Mouse (Mus musculus) gonadal fat pad, adult 2 months (tissue): ENCODE results near the gene Elmsan1. TPM values are rescaled to one million over a fixed set of nuclear protein-coding genes. Genes with fewer than 3 reads are reported as not detected.

Experiments
- DNase-seq: peaks from one replicate; pipeline ENCODE4 v3.0.0-alpha.2; 2012; ENCODE audit warnings: low read depth
- polyA plus RNA-seq: library from polyadenylated mRNA; depleted of rRNA; stranded (reverse); fragments of >200 nt; gene quantifications from 2 replicates; pipeline ENCODE4 v1.2.3, GENCODE M21; 2012

The Elmsan1 gene
- polyA plus RNA-seq, 1 experiment, result 11.2 TPM

DNA sequence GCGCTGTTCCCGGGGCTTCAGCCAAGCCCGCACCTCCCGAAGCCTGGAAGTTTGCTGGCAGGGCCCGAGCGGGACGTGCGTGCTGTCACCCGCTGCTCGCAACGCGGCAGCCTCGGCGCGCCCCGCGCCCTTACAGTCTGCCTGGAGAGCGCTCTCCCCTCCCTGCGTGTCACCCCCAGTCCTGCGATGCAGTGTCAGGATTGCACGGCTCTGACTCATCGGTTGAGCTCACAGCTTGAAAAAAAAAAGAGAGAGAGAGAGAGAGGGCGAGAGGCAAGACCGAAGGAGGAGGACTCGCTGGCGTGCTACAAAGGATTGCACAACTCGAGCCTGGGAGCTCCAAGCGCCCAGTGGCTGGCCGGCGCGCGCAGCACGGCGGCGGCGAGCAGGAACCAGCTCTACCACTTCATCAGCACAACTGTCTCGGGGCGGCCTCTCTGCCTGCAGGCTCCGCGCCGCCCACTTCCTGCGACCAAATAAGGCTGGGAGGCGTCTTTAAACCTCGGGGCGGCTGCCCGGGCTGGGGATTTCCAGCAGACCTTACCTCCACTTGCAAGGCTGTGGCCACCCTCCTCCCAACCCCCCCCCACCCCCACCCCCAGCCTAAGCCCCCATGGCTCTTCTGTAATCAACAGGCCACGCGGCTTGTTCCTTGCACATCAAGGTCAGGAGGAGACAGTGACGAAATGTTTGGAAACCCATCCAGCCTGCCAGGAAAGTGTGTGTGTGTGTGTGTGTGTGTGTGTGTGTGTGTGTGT lies 24.9 kb downstream of the Elmsan1 start:
- DNase-seq, result no peak

DNA sequence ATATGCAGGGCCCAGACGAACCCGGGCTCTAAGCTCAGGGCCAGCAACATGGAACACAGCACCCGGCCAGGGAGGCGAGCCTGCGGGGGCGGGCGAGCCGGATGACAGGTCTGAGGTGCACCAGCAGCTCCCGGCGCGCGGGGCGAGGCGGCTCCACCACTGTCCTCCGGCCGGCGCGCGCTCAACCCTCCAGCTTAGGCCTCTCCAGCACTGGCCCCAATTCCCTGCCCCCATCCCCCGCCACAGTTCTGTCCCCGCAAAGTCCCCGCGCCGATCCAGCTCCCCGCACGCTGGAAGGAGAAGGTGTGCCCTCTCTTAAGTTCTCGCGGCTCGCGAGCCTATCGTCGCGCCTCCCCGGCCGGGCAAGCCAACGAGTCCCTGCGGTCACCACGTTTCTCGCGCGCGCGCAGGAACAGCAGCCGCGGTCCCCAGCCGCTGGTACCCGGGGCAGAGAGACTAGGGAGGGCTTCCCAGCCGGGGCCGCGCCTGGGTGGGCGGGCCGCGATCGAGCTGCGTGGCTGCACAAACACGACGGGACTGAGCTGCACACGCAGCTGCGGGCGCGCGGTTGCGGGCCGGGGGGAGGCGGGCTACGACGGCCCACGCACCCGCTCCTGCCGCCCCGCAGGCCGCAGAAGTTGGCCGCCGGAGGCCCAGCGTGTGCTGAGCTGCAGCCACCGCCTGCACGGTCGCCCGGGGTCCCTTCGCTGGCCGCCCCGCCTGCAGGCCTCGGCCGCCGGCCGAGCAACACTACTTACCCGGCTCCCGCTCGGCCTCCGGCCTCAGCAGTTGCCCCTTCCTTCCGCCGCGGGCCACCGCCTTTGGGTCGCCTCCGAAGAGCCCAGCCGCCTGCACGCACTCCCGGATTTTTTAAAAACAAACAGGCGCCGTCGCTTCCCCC lies 25.7 kb downstream of the Elmsan1 start:
- no peak for DNase-seq

DNA sequence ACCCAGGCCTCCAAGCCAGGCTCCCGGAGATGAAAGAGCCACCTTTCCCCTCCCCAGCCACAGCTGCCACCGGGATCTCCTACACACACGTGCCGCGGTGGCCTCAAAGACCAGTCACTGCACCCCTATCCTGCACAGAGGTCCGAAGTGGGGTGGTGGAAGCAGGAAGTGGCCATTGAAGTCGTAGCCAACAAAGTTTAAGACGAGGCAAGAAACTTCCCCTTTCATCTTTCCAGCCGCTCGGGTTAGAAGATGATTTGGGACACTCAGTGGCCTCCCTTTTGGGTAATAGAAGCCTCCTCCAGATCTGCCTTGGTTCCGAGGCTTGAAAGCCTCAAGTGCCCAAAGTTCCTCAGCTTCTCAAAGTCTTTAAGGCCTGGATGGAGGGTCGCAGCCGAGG lies 26.4 kb downstream of the Elmsan1 start:
- DNase-seq, result no peak

DNA sequence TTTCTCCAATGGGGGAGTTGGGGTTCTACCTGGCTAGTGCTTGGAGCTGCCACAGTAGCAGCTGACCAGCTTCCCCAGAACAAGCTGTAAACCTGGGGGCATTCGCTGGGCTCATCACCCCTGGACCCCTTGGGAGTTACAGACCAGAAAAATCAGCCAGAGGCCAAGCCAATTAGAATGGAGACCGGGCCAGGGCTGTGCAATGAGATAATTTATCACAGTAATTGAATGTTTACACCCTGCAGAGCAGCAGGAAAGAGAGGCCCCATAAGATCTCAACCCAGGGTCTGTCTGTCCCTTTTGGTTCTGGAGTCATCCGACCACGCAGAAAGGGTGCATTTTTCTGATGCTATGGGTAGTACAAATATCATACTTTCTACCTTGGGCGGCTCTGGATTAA lies 26.9 kb downstream of the Elmsan1 start:
- DNase-seq, result no peak

DNA sequence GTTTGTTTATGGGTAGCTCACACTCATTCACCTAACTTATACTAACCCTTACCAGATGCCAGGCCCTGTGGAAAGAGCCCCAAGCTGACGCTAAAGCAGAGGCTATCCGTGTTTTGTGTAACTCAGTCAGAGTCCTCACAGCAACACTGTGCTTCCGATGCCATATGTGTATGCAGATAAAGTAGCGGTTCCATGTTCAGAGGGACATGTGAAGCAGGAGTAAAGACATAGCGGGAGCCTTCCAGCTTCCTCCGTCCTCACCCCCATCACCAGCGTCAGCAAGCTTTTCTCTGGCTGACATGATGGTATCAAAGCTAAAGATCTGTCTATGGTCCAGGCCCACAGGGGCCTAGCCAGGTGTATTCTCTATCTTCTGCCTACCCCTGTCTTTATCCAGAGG lies 27.5 kb downstream of the Elmsan1 start:
- DNase-seq, result no peak

DNA sequence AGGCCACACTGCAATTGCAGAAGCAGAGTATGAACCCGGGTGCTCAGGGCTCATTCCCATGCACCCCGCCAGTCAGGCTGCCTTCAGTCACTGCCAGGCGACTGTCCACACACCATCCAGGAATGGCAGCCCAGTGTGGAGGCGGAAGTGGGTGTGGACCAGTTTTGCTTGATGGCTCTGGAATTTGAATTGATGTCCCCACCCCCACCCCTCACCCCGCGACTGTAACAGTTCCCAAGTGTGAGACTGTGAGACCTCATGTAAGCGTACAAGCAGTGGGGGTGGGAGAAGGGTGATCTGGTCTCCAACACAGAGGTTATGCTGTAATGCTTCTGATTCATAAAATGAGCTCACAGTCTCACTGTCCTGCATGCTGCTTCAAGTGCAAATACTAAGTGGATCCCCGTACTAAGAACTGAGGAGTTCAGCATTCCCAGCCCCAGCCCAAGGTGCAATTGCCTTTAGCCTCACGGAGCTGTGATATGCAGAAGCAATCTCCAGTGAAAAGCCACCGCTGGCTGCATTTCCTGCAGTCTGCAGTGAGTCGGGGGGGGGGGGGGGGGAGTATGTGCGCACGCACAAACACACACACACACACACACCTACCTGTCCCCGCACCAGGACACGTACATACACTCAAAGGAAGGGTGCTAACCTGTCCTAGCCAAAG lies 28.4 kb downstream of the Elmsan1 start:
- DNase-seq, result no peak

DNA sequence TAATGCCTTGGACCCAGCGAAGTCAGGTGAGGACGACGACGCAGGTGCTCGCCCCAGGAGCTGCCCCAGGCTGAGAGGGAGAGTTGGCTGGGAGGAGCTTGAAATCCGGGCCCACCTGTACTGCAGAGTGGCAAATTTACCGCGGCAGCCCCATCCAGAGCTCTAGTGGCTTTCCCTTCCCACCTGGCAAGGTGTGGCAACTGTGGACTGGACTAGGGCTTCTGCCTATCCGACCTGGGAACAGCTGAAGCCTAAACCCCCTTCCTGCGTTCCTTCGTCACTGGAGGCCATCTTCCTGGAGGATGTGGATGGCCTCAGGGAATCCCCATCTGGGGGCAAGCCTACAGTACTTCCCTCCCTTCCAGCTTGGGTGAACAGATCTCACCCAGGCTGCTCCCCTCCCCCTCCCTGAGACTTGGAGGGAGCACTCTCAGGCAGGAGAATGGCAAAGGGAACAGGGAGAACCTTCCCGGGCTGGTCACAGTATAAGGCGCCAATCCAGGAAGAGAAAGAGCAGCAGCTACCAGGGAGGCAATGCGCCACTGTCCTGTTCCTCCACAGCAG lies 29.7 kb downstream of the Elmsan1 start:
- no peak for DNase-seq

DNA sequence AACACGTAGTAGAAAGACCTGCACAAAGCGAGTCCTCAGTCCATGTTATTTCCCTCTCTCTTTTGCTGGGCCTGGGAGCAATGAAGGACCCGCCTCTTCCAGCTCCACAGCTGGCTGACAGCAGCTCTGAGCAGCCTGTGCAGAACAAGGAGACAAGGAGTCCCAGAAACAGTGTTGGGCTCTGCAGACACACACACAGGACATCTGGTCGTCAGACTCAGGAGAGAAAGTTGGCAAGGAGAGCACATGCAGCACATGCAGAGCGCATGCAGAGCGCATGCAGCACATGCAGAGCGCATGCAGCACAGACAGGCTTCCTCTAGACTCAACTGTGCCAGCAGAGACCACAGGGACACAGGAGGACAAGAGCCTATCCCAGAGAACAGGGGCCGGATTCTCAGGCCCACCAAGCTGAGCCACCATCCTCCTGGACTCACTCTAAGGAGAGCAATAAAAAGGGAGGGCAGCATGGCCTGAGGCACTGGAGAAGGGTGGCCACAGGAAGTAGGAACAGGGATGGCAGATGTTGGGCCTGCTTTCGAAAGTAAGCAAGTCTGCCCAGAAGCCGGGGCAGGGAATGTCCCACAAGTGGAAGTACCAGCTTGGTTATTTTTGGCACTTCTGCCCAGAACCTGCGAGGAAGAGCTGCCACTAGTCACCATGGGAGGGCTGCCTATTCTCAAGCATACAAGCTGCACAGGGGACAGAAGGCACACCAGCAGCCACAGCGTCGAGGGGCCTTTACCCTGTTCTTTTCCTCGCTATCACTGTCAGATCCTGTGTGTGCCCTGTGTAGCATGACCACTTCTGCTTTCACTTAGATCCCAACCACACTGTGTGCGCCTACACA lies 30.7 kb downstream of the Elmsan1 start:
- DNase-seq, result no peak

DNA sequence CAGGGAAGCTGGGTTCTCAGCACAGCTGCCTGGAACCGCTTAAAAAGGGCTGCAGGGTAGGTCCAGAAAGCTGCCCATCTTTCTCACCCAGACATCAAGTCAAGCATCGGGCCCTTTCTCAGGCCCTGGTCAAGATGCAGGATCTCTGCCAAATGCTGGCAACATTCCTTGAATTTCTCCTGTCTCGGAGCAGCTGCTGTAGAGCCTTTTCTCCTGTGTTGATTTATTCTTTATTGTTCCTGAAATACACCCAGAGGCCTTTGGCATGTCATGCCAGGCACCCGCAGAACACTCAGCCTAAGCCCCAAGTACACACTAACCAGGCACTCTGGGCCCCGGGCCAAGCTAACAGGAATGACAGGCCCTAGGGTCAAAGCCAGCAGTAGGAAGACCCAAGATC lies 31.7 kb downstream of the Elmsan1 start:
- no peak for DNase-seq

DNA sequence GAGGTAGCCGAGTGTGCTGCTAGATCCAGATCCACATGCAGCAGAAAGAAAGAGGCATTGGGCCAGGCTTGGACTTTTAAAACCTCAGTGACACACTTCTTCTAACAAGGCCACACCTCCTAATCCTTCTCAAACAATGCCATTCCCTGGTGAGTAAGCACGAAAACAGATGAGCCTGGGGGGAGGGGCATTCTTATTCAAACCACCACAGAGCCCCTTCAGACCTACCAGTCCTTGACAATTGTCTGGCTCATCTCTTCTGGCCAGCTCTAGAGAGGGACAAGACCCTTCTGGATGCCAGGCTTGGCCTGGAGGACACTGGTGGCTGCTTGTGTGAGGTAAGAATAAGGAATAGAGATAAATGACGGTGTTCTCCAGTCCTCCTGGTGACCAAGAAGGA lies 32.1 kb downstream of the Elmsan1 start:
- no peak for DNase-seq

DNA sequence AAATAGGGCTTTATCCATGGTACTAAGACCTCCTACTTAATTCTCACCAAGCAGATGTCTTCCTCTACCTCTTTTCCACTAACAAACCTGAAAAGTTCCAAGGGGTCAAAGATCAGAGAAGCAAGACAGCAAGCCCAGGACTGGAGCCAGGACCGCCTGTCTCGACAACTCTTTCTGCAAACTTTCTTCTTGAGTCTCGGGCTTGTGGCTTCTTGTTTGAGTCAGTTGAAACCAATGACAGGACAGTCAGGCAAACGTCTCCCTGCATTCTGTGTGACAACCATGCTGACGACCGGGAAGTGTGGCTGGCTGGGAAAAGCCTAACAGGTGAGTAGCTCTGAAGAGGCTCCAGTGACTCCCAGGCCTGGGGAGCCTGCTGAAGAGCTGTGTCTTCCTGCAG lies 33.1 kb downstream of the Elmsan1 start:
- DNase-seq, result no peak

DNA sequence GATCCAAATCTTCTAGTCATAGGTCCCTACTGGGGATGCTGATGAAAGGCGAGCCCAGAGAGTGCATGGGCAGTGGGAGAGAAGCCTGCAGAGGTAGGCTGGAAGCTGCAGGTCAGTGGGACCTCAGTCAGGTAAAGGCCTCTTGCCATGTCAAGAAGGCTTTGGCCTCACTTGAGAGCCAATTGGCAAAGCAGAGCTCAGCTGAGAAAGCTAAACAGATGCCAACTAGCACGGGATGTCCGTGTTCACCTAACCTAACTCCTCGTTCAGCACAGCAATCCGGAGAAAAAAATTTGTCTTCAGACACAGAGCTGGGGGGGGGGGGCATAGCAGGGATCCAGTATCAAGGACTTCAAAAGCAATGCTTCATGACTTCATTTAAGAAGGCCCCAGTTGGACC lies 33.7 kb downstream of the Elmsan1 start:
- no peak for DNase-seq

DNA sequence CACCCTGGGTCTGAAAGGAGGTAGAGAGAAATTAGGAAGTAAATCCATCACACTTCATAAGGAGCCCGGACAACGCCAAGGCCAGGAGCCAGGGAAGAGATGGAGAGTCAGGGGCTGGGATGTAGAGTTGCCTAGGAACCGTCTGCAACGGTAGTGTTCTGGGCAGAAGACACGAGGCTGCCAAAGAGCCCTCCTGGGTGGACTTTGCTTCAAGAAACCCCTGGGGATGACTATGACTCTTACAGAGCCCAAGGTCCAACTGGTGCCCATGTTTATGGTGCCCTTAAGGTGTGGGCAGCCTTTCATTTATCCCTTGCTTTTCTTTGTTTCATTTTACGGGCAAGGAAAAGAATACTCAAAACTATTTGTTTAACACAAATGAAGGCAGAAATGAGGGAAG lies 36.7 kb downstream of the Elmsan1 start:
- DNase-seq, result no peak

DNA sequence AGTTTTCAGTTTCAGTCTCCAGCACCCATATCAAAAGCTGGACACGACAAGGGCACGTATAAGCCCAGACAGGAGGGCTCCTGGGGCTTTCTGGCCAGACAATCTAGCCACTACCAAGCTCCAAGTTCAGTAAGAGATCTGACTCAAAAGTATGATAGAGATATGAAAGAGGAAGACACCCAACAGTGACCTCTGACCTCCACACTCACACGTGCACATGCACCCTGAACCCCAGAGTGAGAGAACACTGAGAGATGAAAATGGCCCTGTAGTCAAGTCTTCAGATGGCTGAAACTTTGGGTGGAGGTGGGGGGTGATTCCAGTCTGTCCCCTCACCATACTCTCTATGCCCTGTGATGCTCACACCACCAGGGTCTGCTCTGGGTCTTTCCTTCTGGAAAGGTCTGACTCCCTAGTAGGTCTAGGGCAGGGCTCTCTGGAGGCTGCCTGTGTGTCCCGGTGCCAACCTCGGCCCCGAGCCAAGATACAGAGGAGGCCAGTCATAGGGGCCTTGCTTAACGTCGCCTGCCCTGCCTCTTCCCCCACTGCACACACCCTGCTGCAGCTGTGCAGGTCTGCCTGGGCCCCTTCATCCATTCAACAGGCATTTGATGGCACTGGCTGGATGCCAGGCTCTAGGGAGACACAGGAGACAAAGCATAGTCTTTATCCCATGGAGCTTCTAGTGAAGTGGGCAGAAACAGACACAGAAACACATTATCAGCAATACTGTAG lies 37.8 kb downstream of the Elmsan1 start:
- DNase-seq, result no peak

DNA sequence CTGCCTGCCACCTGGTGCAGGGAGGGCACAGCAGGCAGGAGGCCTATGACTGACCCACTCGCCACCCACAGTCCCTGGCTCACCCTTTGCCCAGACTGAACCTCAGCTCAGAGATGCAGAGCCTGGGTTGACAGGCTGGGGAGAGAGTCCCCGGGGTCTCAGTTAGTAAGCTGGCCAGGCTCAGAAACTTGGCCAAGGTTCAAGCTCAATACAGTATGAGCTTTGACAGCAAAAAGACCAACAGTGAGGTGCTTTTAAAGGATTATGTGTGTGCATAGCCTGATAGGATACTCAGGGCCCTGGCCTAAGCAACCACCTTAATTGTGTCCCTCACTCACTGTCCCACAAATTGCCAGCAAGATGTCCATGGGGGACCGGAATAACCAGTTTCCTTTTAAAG lies 38.6 kb downstream of the Elmsan1 start:
- no peak for DNase-seq

DNA sequence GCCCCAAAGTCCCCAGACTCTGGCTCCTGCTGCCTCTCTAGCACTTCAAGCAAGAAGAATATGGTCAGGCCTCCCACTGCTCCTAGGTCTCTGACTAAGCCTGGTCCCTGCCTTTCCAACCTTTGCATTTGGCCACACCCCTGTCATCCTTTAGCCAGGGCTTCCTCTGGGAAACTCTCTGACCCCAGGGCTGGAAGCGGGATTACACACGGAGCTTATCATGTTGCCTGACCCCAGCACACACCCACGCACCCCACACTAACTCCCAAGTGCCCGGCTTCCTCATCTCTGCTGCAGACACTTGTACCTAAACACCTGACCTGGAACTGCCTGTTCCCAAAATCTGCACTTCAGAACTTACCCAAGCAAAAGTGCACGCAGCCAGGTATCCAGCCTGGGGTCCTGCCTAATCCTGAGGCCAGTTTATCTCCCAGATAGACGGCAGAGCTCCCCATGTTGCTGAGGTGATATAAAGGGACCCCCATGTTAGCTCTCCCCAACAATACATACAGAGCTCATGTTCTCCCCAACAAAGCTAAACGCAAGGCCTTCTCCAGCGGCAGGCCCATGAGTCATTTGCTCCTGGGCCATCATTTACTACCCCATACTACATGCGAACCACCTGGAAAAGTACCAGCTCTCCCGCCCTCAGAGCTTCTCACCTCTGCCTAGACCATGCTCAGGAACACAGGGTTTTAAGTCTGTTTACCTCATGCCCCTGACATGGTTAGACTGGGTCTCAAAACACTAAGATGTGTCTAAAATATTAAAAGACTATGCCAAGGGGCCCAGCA lies 39.8 kb downstream of the Elmsan1 start:
- no peak for DNase-seq

DNA sequence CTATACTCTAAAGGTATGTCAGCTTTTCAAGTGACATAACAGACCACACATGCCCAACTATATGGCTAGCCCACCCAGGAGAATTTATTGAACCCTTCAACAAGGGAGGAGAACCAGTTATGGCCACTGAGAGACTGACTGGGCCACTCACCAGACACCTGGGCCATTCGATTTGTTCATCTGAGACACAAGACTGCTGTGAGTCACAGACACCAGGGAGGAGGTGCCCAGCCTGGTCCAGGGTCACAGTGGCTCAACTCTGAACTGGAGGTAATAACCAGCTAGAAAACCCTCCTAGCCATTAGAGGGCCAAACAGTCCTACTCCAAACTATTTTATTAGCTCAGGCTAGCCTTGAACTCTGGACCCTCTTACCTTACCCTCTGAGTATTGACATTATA lies 40.6 kb downstream of the Elmsan1 start:
- no peak for DNase-seq

DNA sequence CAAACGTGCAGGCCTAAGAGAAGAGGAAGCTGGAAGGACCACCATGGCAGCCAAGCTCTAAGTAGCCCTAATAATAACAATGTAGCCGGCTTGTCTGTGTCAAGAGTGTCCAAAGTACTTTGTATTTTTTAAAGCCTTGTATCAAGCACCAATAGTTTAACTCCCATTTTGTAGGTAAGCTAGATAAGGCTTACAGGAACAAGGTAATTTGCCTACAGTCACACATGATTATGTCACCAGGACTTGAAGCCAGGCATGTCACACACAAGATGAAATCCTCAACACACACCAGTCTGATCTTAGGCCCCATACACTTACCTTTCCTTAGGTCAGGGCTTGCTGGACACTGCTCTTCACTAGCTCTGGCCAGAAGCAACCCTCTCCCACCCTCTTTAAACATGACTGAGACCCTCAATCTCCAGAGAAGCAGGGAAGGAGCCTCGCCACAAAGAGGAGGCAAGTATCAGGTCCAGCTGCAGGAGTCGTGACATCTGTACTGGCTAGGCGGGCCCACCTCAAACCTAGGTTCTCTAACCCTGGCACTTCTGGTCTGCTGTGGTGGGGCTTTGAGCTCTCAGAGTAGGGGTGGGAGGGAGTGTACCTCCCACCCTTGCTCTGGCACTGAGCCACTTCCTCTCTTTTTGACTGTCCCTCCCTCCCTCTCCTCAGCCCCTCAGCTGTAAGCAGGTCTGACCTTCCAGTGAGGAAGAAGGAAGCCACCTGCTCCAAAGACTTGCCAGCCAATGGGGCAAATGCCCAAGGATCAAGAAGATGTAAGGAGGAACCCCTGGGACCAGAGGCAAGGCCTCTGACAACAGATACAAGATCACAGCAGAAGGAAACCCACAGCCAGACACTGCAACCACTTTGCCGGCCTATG lies 41.6 kb downstream of the Elmsan1 start:
- DNase-seq, result no peak
